Mouse (Mus musculus) bone marrow macrophage, adult 2 months (primary cell): Measurements from ENCODE around the gene Gfy.

ENCODE experiments used
- CTCF ChIP-seq: IDR thresholded peaks from 2 replicates; pipeline ENCODE4 v1.5.1; 2012; ENCODE audit warnings: low read depth, mild to moderate bottlenecking, low read length, moderate library complexity
- POLR2A ChIP-seq: IDR thresholded peaks from 2 replicates; pipeline ENCODE4 v1.6.1; 2012; ENCODE audit warnings: mild to moderate bottlenecking, low read depth, low read length, borderline replicate concordance

- TF ChIP-seq CTCF = no peak
- TF ChIP-seq POLR2A = no peak
Measured at GRCm38 (mm10) chr7:45193406-45193805, 14.0 kb upstream of the Gfy start.
